Mouse (Mus musculus): ENCODE data around the gene Galns.

DNA sequence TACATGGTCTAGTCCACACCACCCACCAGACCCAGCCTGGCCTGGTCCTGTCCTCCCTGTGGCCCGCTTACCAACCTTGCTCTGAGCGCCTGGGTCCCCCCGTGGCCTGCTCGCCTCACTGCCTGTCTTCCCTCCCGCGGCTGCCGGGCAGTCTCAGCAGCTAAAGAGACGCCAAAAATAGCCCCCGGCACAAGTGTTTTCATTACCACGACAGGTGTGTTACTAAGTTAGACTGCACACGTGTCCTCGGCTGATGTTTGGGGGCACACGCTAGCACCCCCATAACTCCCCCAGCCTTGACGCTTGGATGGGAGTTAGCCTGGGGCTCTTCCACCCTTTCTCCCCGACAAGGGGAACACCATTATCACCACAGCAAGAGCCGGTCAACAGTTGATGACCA lies 35.1 kb upstream of the Galns start:
- TF ChIP-seq CTCF (IDR thresholded peaks at IDR 0.05) (no peak), EP300 (IDR thresholded peaks at IDR 0.05) (no peak)

All from lung, postnatal 0 days (tissue).